Comparison of ENCODE assay signal across 9 mouse cellular contexts in genomic region chr2:38137086-38137485, GRCm38 (mm10).
A peak's percentile ranks its signal among the peaks of the same experiment; 100 is the strongest.
DNase-seq lines count a peak whose midpoint lies in the region; ATAC-seq and TF ChIP-seq lines count a peak whose summit lies in the region.
"Had no signal": no experiment of that assay in that cellular context is flagged by ENCODE, and none has a peak within 500 bp of the region (broad histone marks: within the 10 kb centered on the region; RNA-seq: fewer than 3 reads in every experiment).

No protein-coding gene starts in this region.

- H3K9me3 ChIP-seq in forebrain, embryonic 14.5 days (replicated peaks; ENCODE audit: control insufficient read depth, low read length) = no peaks in the 10 kb centered on the region
- H3K9me3 ChIP-seq in limb, embryonic 11.5 days (ENCODE audit: control insufficient read depth, low read length) = no peaks in the 10 kb centered on the region

- no peak overlapping the region for H3K27ac ChIP-seq in testis, adult 2 months (ENCODE audit: control insufficient read depth, insufficient read depth, low read depth, low read length)
- H3K27ac ChIP-seq in forebrain, embryonic 14.5 days (ENCODE audit: low read depth, low read length) = no peak overlapping the region; the same call in 1 of the 2 replicates
- H3K27ac ChIP-seq in limb, embryonic 11.5 days (replicated peaks; ENCODE audit: low read depth, low read length) = no peak overlapping the region
- H3K27ac ChIP-seq: heart, adult 2 months had no signal

- 14% methylated on average over 5 of the region's 5 CpGs for WGBS in forebrain, embryonic 14.5 days
- 17% methylated on average over 5 of the region's 5 CpGs for WGBS in limb, embryonic 11.5 days

- peak; percentile 90 for ATAC-seq in forebrain, embryonic 14.5 days
- no peak for ATAC-seq in limb, embryonic 11.5 days (ENCODE audit: insufficient number of reproducible peaks, low FRiP score, low TSS enrichment, low read depth)

- no peaks in the 10 kb centered on the region for H3K4me1 ChIP-seq in testis, adult 2 months (ENCODE audit: control insufficient read depth, insufficient read depth, low read length)
- peaks cover 23% of the 10 kb centered on the region; the same call in 1 of the 2 replicates for H3K4me1 ChIP-seq in forebrain, embryonic 14.5 days (ENCODE audit: control insufficient read depth, insufficient read depth, low read length)
- peaks cover 6% of the 10 kb centered on the region; the same call in 1 of the 2 replicates for H3K4me1 ChIP-seq in limb, embryonic 11.5 days (ENCODE audit: control insufficient read depth, insufficient read depth, low read length)

- no peak for TF ChIP-seq POLR2A in testis, adult 2 months (IDR thresholded peaks at IDR 0.05; ENCODE audit: control insufficient read depth, low read depth, low read length)

- no peak overlapping the region for H3K4me2 ChIP-seq in forebrain, embryonic 14.5 days (ENCODE audit: low read length)
- H3K4me2 ChIP-seq in limb, embryonic 11.5 days (ENCODE audit: low read depth, severe bottlenecking) = no peak overlapping the region

- DNase-seq in testis, postnatal 10 days (ENCODE audit: low spot score) = no peak
- peak; percentile 91 for DNase-seq in forebrain, embryonic 14.5 days (ENCODE audit: low spot score)
- peak; percentile 67 for DNase-seq in limb, embryonic 11.5 days (ENCODE audit: low spot score)
- DNase-seq in frontal cortex, postnatal 25 days (ENCODE audit: low spot score in 2 of 2) = no peak
- no peak for DNase-seq in ovary, postnatal 36 days (ENCODE audit: low spot score)
- DNase-seq in frontal cortex, postnatal 14 days (ENCODE audit: low spot score in 2 of 2) = no peak
- DNase-seq in kidney, postnatal 4 days = no peak

- peak overlapping the region; percentile 86 for H3K4me3 ChIP-seq in testis, adult 2 months (ENCODE audit: control insufficient read depth, low read depth, low read length)
- no peak overlapping the region for H3K4me3 ChIP-seq in forebrain, embryonic 14.5 days (ENCODE audit: low read depth, low read length)
- H3K4me3 ChIP-seq in limb, embryonic 11.5 days (ENCODE audit: low read depth, low read length) = no peak overlapping the region
- H3K4me3 ChIP-seq: heart, adult 2 months had no signal

- H3K36me3 ChIP-seq in testis, adult 2 months (ENCODE audit: control insufficient read depth, insufficient read depth, low read length) = no peaks in the 10 kb centered on the region
- no peaks in the 10 kb centered on the region for H3K36me3 ChIP-seq in forebrain, embryonic 14.5 days (ENCODE audit: control insufficient read depth, insufficient read depth, low read length)
- H3K36me3 ChIP-seq in limb, embryonic 11.5 days (ENCODE audit: control insufficient read depth, insufficient read depth, low read length) = no peaks in the 10 kb centered on the region

- H3K9ac ChIP-seq in forebrain, embryonic 14.5 days (ENCODE audit: low read length) = no peak overlapping the region
- no peak overlapping the region for H3K9ac ChIP-seq in limb, embryonic 11.5 days (ENCODE audit: low read length)

- TF ChIP-seq CTCF in testis, adult 2 months (IDR thresholded peaks at IDR 0.05; ENCODE audit: control insufficient read depth, insufficient read depth, insufficient replicate concordance, low read depth, low read length) = no peak

- H3K27me3 ChIP-seq in testis, adult 2 months (ENCODE audit: control insufficient read depth, insufficient read depth, low read length) = no peaks in the 10 kb centered on the region
- no peaks in the 10 kb centered on the region for H3K27me3 ChIP-seq in forebrain, embryonic 14.5 days (replicated peaks; ENCODE audit: control insufficient read depth, insufficient read depth, low read length)
- no peaks in the 10 kb centered on the region for H3K27me3 ChIP-seq in limb, embryonic 11.5 days (ENCODE audit: control insufficient read depth, insufficient read depth, low read length)

Comparison
In these comparisons a context has a peak if more than half of its experiments do, and no peak if none do; other contexts are left out.
1. DNase-seq: peak in forebrain, embryonic 14.5 days (single experiment) and limb, embryonic 11.5 days (single experiment); none in testis, postnatal 10 days (single experiment), frontal cortex, postnatal 25 days (0 of 2), ovary, postnatal 36 days (single experiment), frontal cortex, postnatal 14 days (0 of 2) and kidney, postnatal 4 days (0 of 2).